In the genomic region with DNA sequence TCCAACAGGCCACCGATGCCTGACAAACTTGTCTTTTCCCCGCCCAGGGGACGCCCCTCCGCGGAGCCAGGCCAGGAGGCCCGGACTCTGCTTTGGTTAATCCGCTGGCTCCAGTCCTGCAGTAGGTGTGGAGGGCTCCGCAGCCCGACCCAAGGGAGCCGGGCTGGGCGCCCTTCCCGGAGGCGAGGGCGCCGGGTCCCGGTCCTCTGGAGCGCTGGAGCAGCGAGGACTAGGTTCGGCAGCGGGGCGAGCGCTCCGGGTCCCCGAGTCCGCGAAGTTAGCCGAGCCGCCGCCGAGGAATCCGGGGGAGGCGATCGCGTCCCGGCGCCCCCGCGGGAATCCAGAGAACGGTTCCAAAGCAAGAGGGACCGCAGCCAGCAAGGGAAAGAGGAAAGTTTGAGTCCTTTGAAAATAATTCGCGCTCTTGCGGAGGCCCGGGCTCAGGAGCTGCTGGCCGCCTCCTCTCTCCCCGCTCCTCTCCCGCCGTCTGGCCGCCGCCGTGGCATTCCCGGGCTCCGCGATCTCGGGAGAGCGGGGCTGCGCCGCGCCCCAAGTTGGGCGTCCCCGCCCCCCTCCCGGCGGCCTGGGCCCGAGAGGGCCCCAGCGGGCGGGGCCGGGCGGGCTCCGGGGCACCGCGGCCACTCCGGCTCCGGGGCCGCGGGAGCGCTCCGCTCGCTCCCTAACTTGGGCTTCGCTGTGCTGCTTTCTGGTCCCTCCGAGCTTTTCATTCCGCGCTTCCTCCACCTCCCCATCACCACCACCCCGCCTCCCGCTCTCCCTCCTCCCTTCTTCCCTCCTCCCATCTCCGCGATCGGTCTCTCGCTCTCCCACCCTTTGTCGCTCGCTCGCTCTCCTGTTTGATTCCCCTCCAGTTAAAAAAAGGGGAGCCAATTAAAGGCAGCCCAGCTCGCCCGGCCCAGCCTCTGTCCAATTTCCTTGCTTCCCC, we compare ENCODE assay signal across 8 mouse cellular contexts.
DNase-seq lines count a peak whose midpoint lies in the region; ATAC-seq and TF ChIP-seq lines count a peak whose summit lies in the region.

No protein-coding gene starts in this region.

- no peaks in the 10 kb centered on the region for H3K36me3 ChIP-seq in forebrain, embryonic 10.5 days (replicated peaks)
- no peaks in the 10 kb centered on the region for H3K36me3 ChIP-seq in midbrain, embryonic 10.5 days
- H3K36me3 ChIP-seq in stomach, postnatal 0 days (ENCODE audit: control insufficient read depth, insufficient read depth, low read length): no peaks in the 10 kb centered on the region

- TF ChIP-seq CTCF in stomach, postnatal 0 days (IDR thresholded peaks at IDR 0.05; ENCODE audit: low read depth): no peak

- intact Hi-C loops in heart, postnatal 36 days (cut with DNase I): loop anchor here (5.0 kb wide), 3 partner anchors 214 to 569 kb away; no protein-coding TSS in a partner anchor

- H3K4me1 ChIP-seq in forebrain, embryonic 10.5 days: peaks cover 81% of the 10 kb centered on the region
- H3K4me1 ChIP-seq in midbrain, embryonic 10.5 days: peaks cover 72% of the 10 kb centered on the region
- peaks cover 8% of the 10 kb centered on the region; the same call in 1 of the 2 replicates for H3K4me1 ChIP-seq in stomach, postnatal 0 days (replicated peaks; ENCODE audit: control insufficient read depth, insufficient read depth)

- peak overlapping the region; percentile 91 for H3K27ac ChIP-seq in forebrain, embryonic 10.5 days
- peak overlapping the region; percentile 88 for H3K27ac ChIP-seq in midbrain, embryonic 10.5 days (replicated peaks)
- peak overlapping the region; percentile 61 for H3K27ac ChIP-seq in stomach, postnatal 0 days (replicated peaks)

- no peak for TF ChIP-seq EP300 in stomach, postnatal 0 days (optimal IDR thresholded peaks at IDR 0.05)

- ATAC-seq in stomach, postnatal 0 days (ENCODE audit: low FRiP score, low TSS enrichment): peak; percentile 15; the same call in 1 of the 2 replicates

- peak; percentile 47 for DNase-seq in kidney, adult 18-20 months
- no peak for DNase-seq in kidney, adult 11 months
- DNase-seq in adrenal gland, postnatal 25 days: peak; percentile 53
- peak; percentile 83 for DNase-seq in forebrain, embryonic 10.5 days (ENCODE audit: extremely low spot score, low spot score)
- DNase-seq in heart, postnatal 36 days: peak; percentile 46 to 66
- DNase-seq in layer of hippocampus, postnatal 36 days: peak; percentile 72 to 73
- DNase-seq in midbrain, embryonic 10.5 days (ENCODE audit: low spot score): peak; percentile 80
- peak; percentile 48 for DNase-seq in stomach, postnatal 0 days (ENCODE audit: low spot score)

- peak overlapping the region; percentile 96 for H3K4me2 ChIP-seq in stomach, postnatal 0 days (replicated peaks; ENCODE audit: low read depth)

- under 1% methylated on average over 93 of the region's 93 CpGs for WGBS in forebrain, embryonic 10.5 days
- WGBS in midbrain, embryonic 10.5 days: under 1% methylated on average over 93 of the region's 93 CpGs
- WGBS in stomach, postnatal 0 days: under 1% methylated on average over 88 of the region's 93 CpGs

- peaks cover 94% of the 10 kb centered on the region for H3K27me3 ChIP-seq in forebrain, embryonic 10.5 days (ENCODE audit: poor library complexity, severe bottlenecking)
- peaks cover 81% of the 10 kb centered on the region for H3K27me3 ChIP-seq in midbrain, embryonic 10.5 days (ENCODE audit: low read depth, poor library complexity, severe bottlenecking)
- H3K27me3 ChIP-seq in stomach, postnatal 0 days (ENCODE audit: control insufficient read depth, insufficient read depth, low read length): no peaks in the 10 kb centered on the region

- H3K4me3 ChIP-seq in forebrain, embryonic 10.5 days: peak overlapping the region; percentile 74
- H3K4me3 ChIP-seq in midbrain, embryonic 10.5 days: peak overlapping the region; percentile 70
- H3K4me3 ChIP-seq in stomach, postnatal 0 days (ENCODE audit: low read depth, low read length): peak overlapping the region; percentile 62

- no peaks in the 10 kb centered on the region for H3K9me3 ChIP-seq in forebrain, embryonic 10.5 days
- H3K9me3 ChIP-seq in midbrain, embryonic 10.5 days (replicated peaks): no peaks in the 10 kb centered on the region
- H3K9me3 ChIP-seq in stomach, postnatal 0 days (ENCODE audit: control insufficient read depth, low read length): no peaks in the 10 kb centered on the region

- H3K9ac ChIP-seq in stomach, postnatal 0 days (ENCODE audit: low read length): peak overlapping the region; percentile 62
